Mouse (Mus musculus): ENCODE data around the gene H2afy. TPM values are rescaled to one million over a fixed set of nuclear protein-coding genes. Genes with fewer than 3 reads are reported as not detected.

H2afy gene
- polyA plus RNA-seq, 1 experiment from 2014 or later: 497 TPM

- H3K27me3 ChIP-seq (replicated peaks; ENCODE audit: low read depth, poor library complexity, severe bottlenecking): no peaks in the 10 kb centered on the region
- no peak overlapping the region for H3K27ac ChIP-seq (replicated peaks)
- DNase-seq (ENCODE audit: low spot score): no peak
- H3K4me1 ChIP-seq: no peaks in the 10 kb centered on the region
- no peak overlapping the region for H3K4me3 ChIP-seq
- peaks cover under 1% of the 10 kb centered on the region; the same call in 1 of the 2 replicates for H3K9me3 ChIP-seq
- WGBS: 92% methylated on average over 5 of the region's 5 CpGs
- H3K36me3 ChIP-seq (replicated peaks): peaks cover 100% of the 10 kb centered on the region
These were observed 13.1 kb downstream of the H2afy start for GRCm38 (mm10) chr13:56123075-56123474.

GRCm38 (mm10) chr13:56117991-56118765 is 18.0 kb downstream of the H2afy start:
- Histone ChIP-seq H3K4me1 (peaks cover 36% of the 10 kb centered on the region), H3K27ac (replicated peaks) (no peak overlapping the region), H3K4me3 (no peak overlapping the region), H3K27me3 (replicated peaks; ENCODE audit: low read depth, poor library complexity, severe bottlenecking) (no peaks in the 10 kb centered on the region), H3K36me3 (replicated peaks) (peaks cover 99% of the 10 kb centered on the region), H3K9me3 (no peaks in the 10 kb centered on the region)
- 89% methylated on average over 9 of the region's 9 CpGs for WGBS
- DNase-seq (ENCODE audit: low spot score): no peak

- H3K27me3 ChIP-seq (replicated peaks; ENCODE audit: low read depth, poor library complexity, severe bottlenecking): no peaks in the 10 kb centered on the region
- no peak for DNase-seq (ENCODE audit: low spot score)
- WGBS: 60% methylated on average over 3 of the region's 3 CpGs
- peaks cover 99% of the 10 kb centered on the region for H3K36me3 ChIP-seq (replicated peaks)
- H3K27ac ChIP-seq (replicated peaks): no peak overlapping the region
- no peaks in the 10 kb centered on the region for H3K9me3 ChIP-seq
- no peak overlapping the region for H3K4me3 ChIP-seq
- peaks cover 58% of the 10 kb centered on the region for H3K4me1 ChIP-seq
These were observed 20.3 kb downstream of the H2afy start for GRCm38 (mm10) chr13:56115906-56116305.

- WGBS: 64% methylated on average over 9 of the region's 9 CpGs
- peaks cover 64% of the 10 kb centered on the region for H3K4me1 ChIP-seq
These were observed 20.8 kb downstream of the H2afy start for GRCm38 (mm10) chr13:56115386-56115785.

GRCm38 (mm10) chr13:56113431-56114248 is 22.5 kb downstream of the H2afy start:
- Histone ChIP-seq H3K27ac (replicated peaks) (peak overlapping the region; percentile 65), H3K27me3 (replicated peaks; ENCODE audit: low read depth, poor library complexity, severe bottlenecking) (no peaks in the 10 kb centered on the region), H3K4me1 (peaks cover 81% of the 10 kb centered on the region), H3K36me3 (replicated peaks) (peaks cover 99% of the 10 kb centered on the region), H3K4me3 (peak overlapping the region; percentile 29; the same call in 1 of the 2 replicates), H3K9me3 (no peaks in the 10 kb centered on the region)
- WGBS: 71% methylated on average over 19 of the region's 19 CpGs
- no peak for DNase-seq (ENCODE audit: low spot score)

More at GRCm38 (mm10) chr13:56115386-56115785, 20.8 kb downstream of the H2afy start:
- Histone ChIP-seq H3K9me3 (no peaks in the 10 kb centered on the region), H3K27ac (replicated peaks) (no peak overlapping the region), H3K36me3 (replicated peaks) (peaks cover 99% of the 10 kb centered on the region), H3K27me3 (replicated peaks; ENCODE audit: low read depth, poor library complexity, severe bottlenecking) (no peaks in the 10 kb centered on the region), H3K4me3 (no peak overlapping the region)
- DNase-seq (ENCODE audit: low spot score): no peak

- peak overlapping the region; percentile 65 for H3K27ac ChIP-seq (replicated peaks)
- peaks cover 99% of the 10 kb centered on the region for H3K36me3 ChIP-seq (replicated peaks)
- no peaks in the 10 kb centered on the region for H3K27me3 ChIP-seq (replicated peaks; ENCODE audit: low read depth, poor library complexity, severe bottlenecking)
- H3K4me1 ChIP-seq: peaks cover 88% of the 10 kb centered on the region
- WGBS: 47% methylated on average over 13 of the region's 13 CpGs
- no peaks in the 10 kb centered on the region for H3K9me3 ChIP-seq
- peak; percentile 48 for DNase-seq (ENCODE audit: low spot score)
- peak overlapping the region; percentile 9; the same call in 1 of the 2 replicates for H3K4me3 ChIP-seq
These were observed 23.2 kb downstream of the H2afy start for GRCm38 (mm10) chr13:56112980-56113379.

- Histone ChIP-seq H3K9me3 (no peaks in the 10 kb centered on the region), H3K27me3 (replicated peaks; ENCODE audit: low read depth, poor library complexity, severe bottlenecking) (no peaks in the 10 kb centered on the region), H3K4me3 (peak overlapping the region; percentile 9; the same call in 1 of the 2 replicates), H3K36me3 (replicated peaks) (peaks cover 99% of the 10 kb centered on the region), H3K4me1 (peaks cover 88% of the 10 kb centered on the region), H3K27ac (replicated peaks) (peak overlapping the region; percentile 79)
- 22% methylated on average over 4 of the region's 4 CpGs for WGBS
- peak; percentile 81 for DNase-seq (ENCODE audit: low spot score)
These were observed 23.7 kb downstream of the H2afy start for GRCm38 (mm10) chr13:56112496-56112895.

GRCm38 (mm10) chr13:56111601-56112000 is 24.6 kb downstream of the H2afy start:
- H3K4me1 ChIP-seq: peaks cover 85% of the 10 kb centered on the region
- peak overlapping the region; percentile 19; the same call in 1 of the 2 replicates for H3K4me3 ChIP-seq
- H3K27me3 ChIP-seq (replicated peaks; ENCODE audit: low read depth, poor library complexity, severe bottlenecking): no peaks in the 10 kb centered on the region
- H3K27ac ChIP-seq (replicated peaks): peak overlapping the region; percentile 79
- no peaks in the 10 kb centered on the region for H3K9me3 ChIP-seq
- peaks cover 100% of the 10 kb centered on the region for H3K36me3 ChIP-seq (replicated peaks)
- DNase-seq (ENCODE audit: low spot score): peak; percentile 38
- WGBS: 83% methylated on average over 6 of the region's 6 CpGs

- no peak for DNase-seq (ENCODE audit: low spot score)
- no peaks in the 10 kb centered on the region for H3K27me3 ChIP-seq (replicated peaks; ENCODE audit: low read depth, poor library complexity, severe bottlenecking)
- peaks cover 100% of the 10 kb centered on the region for H3K36me3 ChIP-seq (replicated peaks)
- no peaks in the 10 kb centered on the region for H3K9me3 ChIP-seq
- 62% methylated on average over 19 of the region's 19 CpGs for WGBS
- no peak overlapping the region for H3K4me3 ChIP-seq
- peaks cover 79% of the 10 kb centered on the region for H3K4me1 ChIP-seq
- H3K27ac ChIP-seq (replicated peaks): peak overlapping the region; percentile 11
These were observed 25.2 kb downstream of the H2afy start for GRCm38 (mm10) chr13:56110694-56111531.

- whole genome bisulfite sequencing: 84% methylated on average over 4 of the region's 4 CpGs
- Histone ChIP-seq H3K4me3 (no peak overlapping the region), H3K27me3 (replicated peaks; ENCODE audit: low read depth, poor library complexity, severe bottlenecking) (no peaks in the 10 kb centered on the region), H3K4me1 (peaks cover 78% of the 10 kb centered on the region), H3K27ac (replicated peaks) (peak overlapping the region; percentile 14), H3K9me3 (no peaks in the 10 kb centered on the region), H3K36me3 (replicated peaks) (peaks cover 100% of the 10 kb centered on the region)
- DNase-seq (ENCODE audit: low spot score): no peak
These were observed 26.5 kb downstream of the H2afy start for GRCm38 (mm10) chr13:56109703-56110102.

- Histone ChIP-seq H3K36me3 (replicated peaks) (peaks cover 100% of the 10 kb centered on the region), H3K27ac (replicated peaks) (peak overlapping the region; percentile 14; the same call in 1 of the 2 replicates), H3K27me3 (replicated peaks; ENCODE audit: low read depth, poor library complexity, severe bottlenecking) (no peaks in the 10 kb centered on the region), H3K9me3 (no peaks in the 10 kb centered on the region), H3K4me3 (no peak overlapping the region), H3K4me1 (peaks cover 74% of the 10 kb centered on the region)
- DNase-seq (ENCODE audit: low spot score): no peak
- 81% methylated on average over 17 of the region's 17 CpGs for WGBS
These were observed 27.2 kb downstream of the H2afy start for GRCm38 (mm10) chr13:56108849-56109519.

Measured in embryonic facial prominence, embryonic 10.5 days (tissue).